Mouse (Mus musculus) mouse trophoblast stem cell (cell line): Measurements from ENCODE around the gene Dclk2.

ENCODE experiments used
- in situ Hi-C, 2 experiments: fragments of 300-500 bp; cut with MseI, MboI; formaldehyde crosslinking; loops; 2 replicates in 1 of 2; 3 replicates in 1 of 2; pipeline ENCODE4 v1.15.1; 2025

The Dclk2 gene

GRCm38 (mm10) chr3:86894491-86894890 lies 26.2 kb downstream of the Dclk2 start:
- in situ Hi-C loops = no loop called here

- in situ Hi-C loops = no loop called here
Observed at GRCm38 (mm10) chr3:86887512-86887911, 33.1 kb downstream of the Dclk2 start.

GRCm38 (mm10) chr3:86885180-86885579 lies 35.5 kb downstream of the Dclk2 start:
- in situ Hi-C loops = no loop called here

GRCm38 (mm10) chr3:86884481-86884880 lies 36.2 kb downstream of the Dclk2 start:
- in situ Hi-C loops = no loop called here

GRCm38 (mm10) chr3:86883985-86884384 lies 36.7 kb downstream of the Dclk2 start:
- in situ Hi-C loops = no loop called here

- in situ Hi-C loops = no loop called here
Observed at GRCm38 (mm10) chr3:86875912-86876311, 44.7 kb downstream of the Dclk2 start.

GRCm38 (mm10) chr3:86873092-86873600 lies 47.5 kb downstream of the Dclk2 start:
- in situ Hi-C loops = no loop called here

GRCm38 (mm10) chr3:86870952-86871351 lies 49.7 kb downstream of the Dclk2 start:
- in situ Hi-C loops = no loop called here

- in situ Hi-C loops = no loop called here
Observed at GRCm38 (mm10) chr3:86870411-86870810, 50.2 kb downstream of the Dclk2 start.

GRCm38 (mm10) chr3:86868721-86869120 lies 51.9 kb downstream of the Dclk2 start:
- in situ Hi-C loops = no loop called here

GRCm38 (mm10) chr3:86863327-86864008 lies 57.2 kb downstream of the Dclk2 start:
- in situ Hi-C loops = no loop called here

GRCm38 (mm10) chr3:86862939-86863311 lies 57.7 kb downstream of the Dclk2 start:
- in situ Hi-C loops = no loop called here

- in situ Hi-C loops = no loop called here
Observed at GRCm38 (mm10) chr3:86862245-86862938, 58.3 kb downstream of the Dclk2 start.

GRCm38 (mm10) chr3:86859791-86860190 lies 60.9 kb downstream of the Dclk2 start:
- in situ Hi-C loops = no loop called here

GRCm38 (mm10) chr3:86858699-86859098 lies 62.0 kb downstream of the Dclk2 start:
- in situ Hi-C loops = no loop called here

- in situ Hi-C loops = no loop called here
Observed at GRCm38 (mm10) chr3:86857833-86858398, 62.7 kb downstream of the Dclk2 start.

GRCm38 (mm10) chr3:86852867-86853266 lies 67.8 kb downstream of the Dclk2 start:
- in situ Hi-C loops = no loop called here

GRCm38 (mm10) chr3:86851131-86851530 lies 69.5 kb downstream of the Dclk2 start:
- in situ Hi-C loops = no loop called here

GRCm38 (mm10) chr3:86850394-86851030 lies 70.1 kb downstream of the Dclk2 start:
- in situ Hi-C loops = no loop called here

GRCm38 (mm10) chr3:86849337-86849736 lies 71.3 kb downstream of the Dclk2 start:
- in situ Hi-C loops = no loop called here

GRCm38 (mm10) chr3:86847536-86847935 lies 73.1 kb downstream of the Dclk2 start:
- in situ Hi-C loops = no loop called here

GRCm38 (mm10) chr3:86846036-86846435 lies 74.6 kb downstream of the Dclk2 start:
- in situ Hi-C loops = no loop called here
